Mouse (Mus musculus) T-cell, adult 2 months (primary cell): ENCODE measurements around the gene Espn.

Experiments used
- DNase-seq: peaks from one replicate; pipeline ENCODE4 v3.0.0; 2022; ENCODE audit warnings: low spot score

Espn gene

GRCm38 (mm10) chr4:152151966-152152544, at the start of gene Espn:
Espn (minus strand) TSS chr4:152152371.
- DNase-seq = no peak

- peak; percentile 39 for DNase-seq
These were observed 49.3 kb upstream of the Espn start for GRCm38 (mm10) chr4:152201492-152201891.

DNA sequence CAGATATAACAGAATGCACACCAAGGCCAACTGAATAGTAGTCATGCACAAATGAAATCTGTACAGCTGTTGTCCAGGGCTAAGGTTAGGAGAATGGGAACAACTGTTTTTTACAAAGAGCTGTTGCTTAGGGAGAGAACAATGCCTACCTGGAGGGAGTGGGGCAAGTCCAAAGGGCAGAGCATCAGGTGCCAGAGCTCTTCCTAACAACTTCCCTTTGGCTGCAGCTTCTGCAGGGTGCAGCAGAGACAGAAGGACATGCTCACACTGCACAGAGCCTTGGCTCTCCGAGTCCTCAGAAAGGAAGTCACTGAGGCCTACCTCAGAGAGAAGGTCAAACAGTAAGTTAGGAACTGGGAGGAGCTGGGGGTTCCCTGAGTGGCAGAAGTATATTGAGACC, 47.4 kb upstream of the Espn start:
- no peak for DNase-seq

- DNase-seq = peak; percentile 73
These were observed 45.4 kb upstream of the Espn start for GRCm38 (mm10) chr4:152197545-152197944.

DNA sequence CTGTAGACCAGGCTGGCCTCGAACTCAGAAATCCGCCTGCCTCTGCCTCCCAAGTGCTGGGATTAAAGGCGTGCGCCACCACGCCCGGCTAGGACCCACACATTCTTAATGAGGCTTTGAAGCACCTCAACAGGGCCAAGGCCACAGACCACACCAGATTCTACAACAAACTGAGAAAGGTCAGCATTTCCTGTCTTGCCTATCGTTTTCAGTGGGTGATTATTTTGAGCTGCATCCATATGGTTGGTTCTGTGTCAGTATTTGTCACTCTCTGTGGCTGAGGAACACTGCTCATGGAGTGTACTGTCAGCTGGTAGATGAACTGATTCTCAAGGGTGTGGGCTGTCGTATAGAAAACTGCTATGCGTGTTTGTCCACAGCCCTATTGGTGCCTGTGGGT, 44.1 kb upstream of the Espn start:
- no peak for DNase-seq

GRCm38 (mm10) chr4:152194476-152195175, 42.5 kb upstream of the Espn start:
- no peak for DNase-seq

DNA sequence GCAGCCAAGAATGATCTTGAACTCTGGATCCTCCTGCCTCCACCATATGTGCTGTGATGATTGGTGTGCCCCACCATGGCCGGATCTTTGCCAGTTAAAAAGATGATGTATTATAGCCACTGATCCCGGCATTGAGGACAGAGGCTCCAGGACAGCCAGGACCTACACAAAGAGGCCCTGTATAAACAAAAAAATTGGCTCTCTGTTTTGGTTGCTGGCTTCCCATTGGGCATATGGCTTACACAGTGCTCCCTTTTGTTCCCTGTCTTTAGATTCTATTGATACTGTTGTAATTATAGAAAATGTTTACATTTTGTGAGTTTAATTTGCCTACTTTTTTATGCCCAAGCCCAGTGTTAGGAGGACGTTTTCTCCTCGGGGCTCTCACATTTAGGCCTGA, 40.4 kb upstream of the Espn start:
- no peak for DNase-seq

DNA sequence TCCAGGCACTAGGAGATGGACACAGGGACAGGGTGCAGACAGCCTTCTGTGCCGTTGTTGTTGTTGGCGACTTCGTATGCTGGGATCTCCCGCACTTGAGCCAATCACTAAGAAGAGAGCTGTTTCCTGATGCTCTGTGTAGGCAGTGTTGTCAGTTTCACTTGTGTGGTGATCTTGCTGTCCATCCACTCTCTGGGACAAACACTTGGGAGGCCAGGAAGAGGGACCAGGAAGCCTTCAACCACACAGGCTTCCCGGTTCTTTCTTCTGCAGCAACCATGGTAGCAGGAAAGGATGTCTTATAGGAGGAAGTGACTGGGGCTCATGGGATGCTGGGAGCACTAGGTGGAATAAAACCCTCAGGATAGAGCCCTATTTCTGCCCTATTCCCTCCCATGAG, 38.5 kb upstream of the Espn start:
- DNase-seq = no peak

- DNase-seq = no peak
These were observed 38.0 kb upstream of the Espn start for GRCm38 (mm10) chr4:152190096-152190653.

GRCm38 (mm10) chr4:152189691-152190090, 37.5 kb upstream of the Espn start:
- no peak for DNase-seq

DNA sequence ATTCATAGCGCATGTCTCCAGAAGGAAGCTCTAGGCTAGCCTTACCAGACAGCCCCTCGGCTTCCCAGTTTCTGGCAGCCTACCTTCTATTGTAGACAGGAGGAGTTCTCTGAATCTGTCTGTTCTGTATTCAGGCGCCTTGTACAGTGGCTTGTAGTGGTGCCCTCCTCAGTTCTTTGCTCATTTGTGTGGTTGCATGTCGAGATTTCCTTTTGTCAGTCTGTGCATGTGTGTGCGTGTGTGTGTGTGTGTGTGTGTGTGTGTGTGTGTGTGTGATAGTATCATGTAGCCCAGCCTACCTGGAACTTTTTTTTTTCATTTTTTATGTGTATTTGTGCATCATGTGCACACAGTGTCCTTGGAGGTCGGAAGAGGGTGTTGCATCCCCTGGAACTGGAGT, 36.9 kb upstream of the Espn start:
- DNase-seq = peak; percentile 29

- peak; percentile 32 for DNase-seq
These were observed 36.5 kb upstream of the Espn start for GRCm38 (mm10) chr4:152188651-152189050.

GRCm38 (mm10) chr4:152187142-152187541, 35.0 kb upstream of the Espn start:
- DNase-seq = no peak

- DNase-seq = no peak
These were observed 34.3 kb upstream of the Espn start for GRCm38 (mm10) chr4:152186205-152187082.

- DNase-seq = peak; percentile 48
These were observed 33.5 kb upstream of the Espn start for GRCm38 (mm10) chr4:152185510-152186204.

GRCm38 (mm10) chr4:152185137-152185509, 33.0 kb upstream of the Espn start:
- DNase-seq = no peak

DNA sequence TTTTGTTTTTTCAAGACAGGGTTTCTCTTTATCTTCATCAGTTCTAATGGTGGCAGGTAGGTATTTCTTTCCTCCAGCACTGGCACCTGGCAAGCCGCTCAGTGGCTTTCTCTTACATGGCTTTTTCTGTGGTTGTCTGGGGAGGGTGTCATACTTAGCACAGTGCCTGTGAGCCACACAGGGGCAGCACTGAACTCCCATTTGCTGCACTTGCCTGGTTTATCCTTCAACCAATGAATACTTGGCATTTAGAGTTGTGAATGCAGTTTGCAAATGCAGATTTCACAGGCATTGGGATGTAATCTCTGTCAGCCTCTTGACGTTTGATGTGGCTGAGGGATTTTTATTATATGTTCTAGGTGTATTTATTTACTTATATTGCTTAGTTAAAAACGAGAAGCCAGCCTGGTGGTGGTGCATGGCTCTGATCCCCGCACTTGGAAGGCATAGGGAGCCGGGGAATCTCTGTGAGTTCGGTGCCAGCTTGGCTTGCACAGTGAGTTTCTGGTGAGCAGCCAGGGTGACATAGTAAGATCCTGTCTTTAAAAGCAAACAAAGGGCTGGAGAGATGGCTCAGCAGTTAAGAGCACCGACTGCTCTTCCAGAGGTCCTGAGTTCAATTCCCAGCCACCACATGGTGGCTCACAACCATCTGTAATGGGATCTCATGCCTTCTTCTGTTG, 32.3 kb upstream of the Espn start:
- DNase-seq = peak; percentile 43

- DNase-seq = no peak
These were observed 30.0 kb upstream of the Espn start for GRCm38 (mm10) chr4:152182205-152182604.

DNA sequence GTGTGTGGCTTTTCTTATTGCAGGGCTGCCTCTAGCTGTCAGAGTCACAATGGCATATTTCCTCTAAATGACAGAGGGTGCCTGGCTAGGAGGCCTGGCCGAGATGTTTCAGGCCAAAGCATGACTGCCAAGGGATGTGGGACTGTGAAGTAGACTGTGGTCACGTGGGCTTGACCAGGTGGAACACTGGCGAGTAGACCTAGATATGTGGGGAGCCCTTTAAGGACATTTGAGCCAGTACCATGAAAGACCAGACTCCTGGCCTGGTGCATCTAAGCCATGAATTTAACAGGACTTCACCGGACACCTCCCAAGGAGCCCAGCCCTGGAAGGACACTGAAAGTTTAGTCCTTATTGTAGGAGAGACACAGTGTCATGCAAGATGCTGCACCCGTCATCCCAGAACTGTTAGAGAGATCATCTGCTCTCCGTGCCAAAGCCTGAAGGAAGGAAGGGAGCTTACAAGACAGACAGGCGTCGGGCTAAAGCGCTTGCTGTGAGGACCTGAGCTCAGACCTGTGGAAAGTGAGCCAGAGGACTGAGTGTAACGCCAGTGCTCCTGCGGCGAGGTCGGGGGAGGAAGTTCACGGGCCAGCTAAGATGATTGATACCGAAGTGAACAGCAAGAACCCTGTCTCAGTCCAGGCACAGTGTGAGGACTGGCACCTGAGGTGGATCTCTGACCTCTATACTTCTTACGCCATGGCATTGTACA, 27.9 kb upstream of the Espn start:
- DNase-seq = no peak

GRCm38 (mm10) chr4:152178916-152179705, 26.9 kb upstream of the Espn start:
- peak; percentile 57 for DNase-seq
